ENCODE assay signal across 8 mouse cellular contexts in genomic region chr6:142346181-142347110, GRCm38 (mm10). TPM values are rescaled to one million over a fixed set of nuclear protein-coding genes. Genes with fewer than 3 reads are reported as not detected.
DNase-seq lines count a peak whose midpoint lies in the region; ATAC-seq lines count a peak whose summit lies in the region.

No protein-coding gene starts in this region.

- H3K9ac ChIP-seq in embryonic facial prominence, embryonic 13.5 days: peak overlapping the region; percentile 74
- no peak overlapping the region for H3K9ac ChIP-seq in limb, embryonic 11.5 days (ENCODE audit: low read length)
- H3K9ac ChIP-seq in stomach, embryonic 14.5 days (replicated peaks; ENCODE audit: low read depth, low read length): peak overlapping the region; percentile 45

- no peaks in the 10 kb centered on the region for H3K27me3 ChIP-seq in megakaryocyte, embryonic 14.5 days (replicated peaks)
- H3K27me3 ChIP-seq in embryonic facial prominence, embryonic 13.5 days: no peaks in the 10 kb centered on the region
- no peaks in the 10 kb centered on the region for H3K27me3 ChIP-seq in limb, embryonic 11.5 days (ENCODE audit: control insufficient read depth, insufficient read depth, low read length)
- H3K27me3 ChIP-seq in stomach, embryonic 14.5 days (ENCODE audit: control insufficient read depth, insufficient read depth, low read length): no peaks in the 10 kb centered on the region

- peak overlapping the region; percentile 98 for H3K4me3 ChIP-seq in megakaryocyte, embryonic 14.5 days (replicated peaks)
- peak overlapping the region; percentile 75 for H3K4me3 ChIP-seq in embryonic facial prominence, embryonic 13.5 days
- H3K4me3 ChIP-seq in limb, embryonic 11.5 days (ENCODE audit: low read depth, low read length): peak overlapping the region; percentile 65
- H3K4me3 ChIP-seq in stomach, embryonic 14.5 days (ENCODE audit: low read depth, low read length): peak overlapping the region; percentile 63

- H3K36me3 ChIP-seq in megakaryocyte, embryonic 14.5 days (replicated peaks; ENCODE audit: low read length): peaks cover 35% of the 10 kb centered on the region
- peaks cover 17% of the 10 kb centered on the region for H3K36me3 ChIP-seq in embryonic facial prominence, embryonic 13.5 days
- 0 out of 2 replicates have a peak, but pooled peaks cover 2% of the 10 kb centered on the region for H3K36me3 ChIP-seq in limb, embryonic 11.5 days (ENCODE audit: control insufficient read depth, insufficient read depth, low read length)
- H3K36me3 ChIP-seq in stomach, embryonic 14.5 days (ENCODE audit: control insufficient read depth, insufficient read depth, low read length): peaks cover 16% of the 10 kb centered on the region

- no peaks in the 10 kb centered on the region for H3K9me3 ChIP-seq in megakaryocyte, embryonic 14.5 days
- H3K9me3 ChIP-seq in embryonic facial prominence, embryonic 13.5 days: no peaks in the 10 kb centered on the region
- no peaks in the 10 kb centered on the region for H3K9me3 ChIP-seq in limb, embryonic 11.5 days (ENCODE audit: control insufficient read depth, low read length)
- no peaks in the 10 kb centered on the region for H3K9me3 ChIP-seq in stomach, embryonic 14.5 days (ENCODE audit: control insufficient read depth, low read depth, low read length)

- peak overlapping the region; percentile 62 for H3K4me2 ChIP-seq in embryonic facial prominence, embryonic 13.5 days
- peak overlapping the region; percentile 38 for H3K4me2 ChIP-seq in limb, embryonic 11.5 days (ENCODE audit: low read depth, severe bottlenecking)
- peak overlapping the region; percentile 53 for H3K4me2 ChIP-seq in stomach, embryonic 14.5 days (replicated peaks; ENCODE audit: low read depth, low read length)

- WGBS in embryonic facial prominence, embryonic 13.5 days: 45% methylated on average over 12 of the region's 12 CpGs
- WGBS in limb, embryonic 11.5 days: 58% methylated on average over 12 of the region's 12 CpGs
- 41% methylated on average over 12 of the region's 12 CpGs for WGBS in stomach, embryonic 14.5 days

- ATAC-seq in megakaryocyte, adult 5-6 weeks (ENCODE audit: poor library complexity, severe bottlenecking): no peak
- no peak for ATAC-seq in embryonic facial prominence, embryonic 13.5 days (ENCODE audit: insufficient number of reproducible peaks, insufficient read depth, low FRiP score, low TSS enrichment, low read depth)
- ATAC-seq in limb, embryonic 11.5 days (ENCODE audit: insufficient number of reproducible peaks, low FRiP score, low TSS enrichment, low read depth): no peak
- ATAC-seq in stomach, embryonic 14.5 days (ENCODE audit: insufficient number of reproducible peaks, insufficient read depth, low FRiP score, low read depth): peak; percentile 40; the same call in 1 of the 2 replicates

- H3K27ac ChIP-seq in embryonic facial prominence, embryonic 13.5 days: peak overlapping the region; percentile 78; the same call in 1 of the 2 replicates
- no peak overlapping the region for H3K27ac ChIP-seq in limb, embryonic 11.5 days (replicated peaks; ENCODE audit: low read depth, low read length)
- peak overlapping the region; percentile 84; the same call in 1 of the 2 replicates for H3K27ac ChIP-seq in stomach, embryonic 14.5 days (ENCODE audit: low read length)

- H3K4me1 ChIP-seq in megakaryocyte, embryonic 14.5 days: peaks cover 27% of the 10 kb centered on the region
- peaks cover 11% of the 10 kb centered on the region for H3K4me1 ChIP-seq in embryonic facial prominence, embryonic 13.5 days
- 0 out of 2 replicates have a peak, but pooled peaks cover 3% of the 10 kb centered on the region for H3K4me1 ChIP-seq in limb, embryonic 11.5 days (ENCODE audit: control insufficient read depth, insufficient read depth, low read length)
- H3K4me1 ChIP-seq in stomach, embryonic 14.5 days (ENCODE audit: control insufficient read depth, insufficient read depth, low read length): peaks cover 7% of the 10 kb centered on the region; the same call in 1 of the 2 replicates

- no peak for DNase-seq in limb, embryonic 11.5 days (ENCODE audit: low spot score)
- no peak for DNase-seq in ovary, postnatal 14 days (ENCODE audit: low spot score)
- DNase-seq in adrenal gland, adult (ENCODE audit: inconsistent age in 2 of 2, low spot score in 1 of 2): no peak
- DNase-seq in thymus, postnatal 10 days (ENCODE audit: low spot score in 2 of 2): no peak

RNA-seq across cellular contexts. Expression of gene Pyroxd1, which starts 1.0 kb away (rescaled TPM):
- 0.78 and 0.97 TPM in 2 replicates for polyA plus RNA-seq in megakaryocyte, embryonic 14.5 days (2012; ENCODE audit: insufficient read depth, low replicate concordance)
- total RNA-seq in megakaryocyte, adult 5-6 weeks (2015): 12.3 and 12.7 TPM in 2 replicates
- 13.5 and 13.8 TPM in 2 replicates for total RNA-seq in megakaryocyte, adult 5-6 weeks (2017)
- polyA plus RNA-seq in embryonic facial prominence, embryonic 13.5 days (2015; fragmentation: Nextera tagmentation; extraction: Ambion mirVana): 19.4 and 21.4 TPM in 2 replicates
- 16.0 and 16.3 TPM in 2 replicates for polyA plus RNA-seq in limb, embryonic 11.5 days (2014; fragmentation: Nextera tagmentation; extraction: Ambion mirVana)
- polyA plus RNA-seq in stomach, embryonic 14.5 days (2014; fragmentation: Nextera tagmentation; extraction: Ambion mirVana): 18.5 and 19.3 TPM in 2 replicates

RNA-seq across cellular contexts. Expression of gene Slco1a5, which starts 23.7 kb away (rescaled TPM):
- not detected in 2 replicates for polyA plus RNA-seq in megakaryocyte, embryonic 14.5 days (2012; ENCODE audit: insufficient read depth, low replicate concordance)
- not detected in 2 replicates for total RNA-seq in megakaryocyte, adult 5-6 weeks (2015)
- not detected in 2 replicates for total RNA-seq in megakaryocyte, adult 5-6 weeks (2017)
- polyA plus RNA-seq in embryonic facial prominence, embryonic 13.5 days (2015; fragmentation: Nextera tagmentation; extraction: Ambion mirVana): not detected in 2 replicates
- not detected in 2 replicates for polyA plus RNA-seq in limb, embryonic 11.5 days (2014; fragmentation: Nextera tagmentation; extraction: Ambion mirVana)
- polyA plus RNA-seq in stomach, embryonic 14.5 days (2014; fragmentation: Nextera tagmentation; extraction: Ambion mirVana): 0.29 TPM in 1 of 2 replicates, not detected in the other

RNA-seq across cellular contexts. Expression of gene Recql, which starts 40.4 kb away (rescaled TPM):
- polyA plus RNA-seq in megakaryocyte, embryonic 14.5 days (2012; ENCODE audit: insufficient read depth, low replicate concordance): 2.8 TPM in 1 of 2 replicates, not detected in the other
- 31.5 and 35.0 TPM in 2 replicates for total RNA-seq in megakaryocyte, adult 5-6 weeks (2015)
- total RNA-seq in megakaryocyte, adult 5-6 weeks (2017): 32.1 and 50.3 TPM in 2 replicates
- 30.1 and 31.3 TPM in 2 replicates for polyA plus RNA-seq in embryonic facial prominence, embryonic 13.5 days (2015; fragmentation: Nextera tagmentation; extraction: Ambion mirVana)
- polyA plus RNA-seq in limb, embryonic 11.5 days (2014; fragmentation: Nextera tagmentation; extraction: Ambion mirVana): 32.0 and 32.3 TPM in 2 replicates
- polyA plus RNA-seq in stomach, embryonic 14.5 days (2014; fragmentation: Nextera tagmentation; extraction: Ambion mirVana): 25.7 and 32.9 TPM in 2 replicates

RNA-seq across cellular contexts. Expression of gene Golt1b, which starts 40.6 kb away (rescaled TPM):
- polyA plus RNA-seq in megakaryocyte, embryonic 14.5 days (2012; ENCODE audit: insufficient read depth, low replicate concordance): 19.9 TPM in 2 replicates
- 26.3 and 27.7 TPM in 2 replicates for total RNA-seq in megakaryocyte, adult 5-6 weeks (2015)
- total RNA-seq in megakaryocyte, adult 5-6 weeks (2017): 30.0 and 31.5 TPM in 2 replicates
- 121 and 125 TPM in 2 replicates for polyA plus RNA-seq in embryonic facial prominence, embryonic 13.5 days (2015; fragmentation: Nextera tagmentation; extraction: Ambion mirVana)
- polyA plus RNA-seq in limb, embryonic 11.5 days (2014; fragmentation: Nextera tagmentation; extraction: Ambion mirVana): 126 and 130 TPM in 2 replicates
- 109 and 112 TPM in 2 replicates for polyA plus RNA-seq in stomach, embryonic 14.5 days (2014; fragmentation: Nextera tagmentation; extraction: Ambion mirVana)

RNA-seq across cellular contexts. Expression of gene Iapp, which starts 48.2 kb away (rescaled TPM):
- not detected in 2 replicates for polyA plus RNA-seq in megakaryocyte, embryonic 14.5 days (2012; ENCODE audit: insufficient read depth, low replicate concordance)
- total RNA-seq in megakaryocyte, adult 5-6 weeks (2015): not detected in 2 replicates
- not detected in 2 replicates for total RNA-seq in megakaryocyte, adult 5-6 weeks (2017)
- not detected in 2 replicates for polyA plus RNA-seq in embryonic facial prominence, embryonic 13.5 days (2015; fragmentation: Nextera tagmentation; extraction: Ambion mirVana)
- not detected in 2 replicates for polyA plus RNA-seq in limb, embryonic 11.5 days (2014; fragmentation: Nextera tagmentation; extraction: Ambion mirVana)
- polyA plus RNA-seq in stomach, embryonic 14.5 days (2014; fragmentation: Nextera tagmentation; extraction: Ambion mirVana): 0.30 and 3.2 TPM in 2 replicates
